In the genomic region with DNA sequence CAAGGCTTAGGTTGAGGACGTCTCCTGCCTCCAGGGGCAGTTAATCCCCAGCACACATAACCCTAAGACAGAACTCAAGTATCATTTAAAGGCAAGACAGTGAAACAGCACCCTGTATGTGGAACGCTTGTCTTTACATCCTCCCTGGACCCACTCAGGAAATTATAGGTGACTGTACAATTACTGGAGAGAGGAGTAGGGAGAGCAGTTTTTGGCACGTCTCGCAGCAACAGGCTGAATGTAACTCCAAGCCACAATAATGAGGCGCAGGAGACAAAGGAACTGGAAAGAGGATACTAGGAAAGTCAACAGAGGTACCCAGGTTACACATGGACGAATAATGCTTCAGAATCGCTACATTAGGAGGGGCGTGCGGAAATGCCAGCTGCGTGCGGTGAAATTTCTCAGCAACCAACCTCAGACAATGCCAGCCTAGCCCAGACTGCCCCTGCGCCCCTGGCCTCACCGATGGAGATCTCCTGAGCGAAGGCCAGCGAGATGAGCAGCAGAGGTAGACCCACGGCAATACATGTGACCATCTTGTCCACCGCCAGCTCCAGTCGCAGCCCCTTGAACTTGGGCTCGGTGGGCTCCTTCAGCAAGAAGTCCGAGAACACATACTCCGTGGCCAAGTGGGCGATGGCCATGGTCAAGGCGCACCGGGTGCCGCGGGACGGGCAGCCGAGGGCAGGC, we compare ENCODE assay signal across 8 mouse cellular contexts. TPM values are rescaled to one million over a fixed set of nuclear protein-coding genes. Genes with fewer than 3 reads are reported as not detected.
DNase-seq lines count a peak whose midpoint lies in the region; ATAC-seq and TF ChIP-seq lines count a peak whose summit lies in the region.

No protein-coding gene starts in this region.

- peak overlapping the region; percentile 79 for H3K4me2 ChIP-seq in hindbrain, postnatal 0 days (ENCODE audit: low read depth, low read length)
- H3K4me2 ChIP-seq in midbrain, embryonic 14.5 days (ENCODE audit: low read length), result peak overlapping the region; percentile 69

- no peak for TF ChIP-seq POLR2A in spleen, adult 2 months (IDR thresholded peaks at IDR 0.05; ENCODE audit: low read depth, low read length)

- no peak for DNase-seq in frontal cortex, postnatal 25 days (ENCODE audit: low spot score in 2 of 2)
- DNase-seq in spleen, adult 2 months (ENCODE audit: low read depth in 1 of 2, low spot score in 2 of 2), result no peak
- DNase-seq in spleen, postnatal 14 days (ENCODE audit: low spot score in 2 of 2), result no peak
- DNase-seq in hindbrain, postnatal 0 days (ENCODE audit: low spot score), result peak; percentile 44
- peak; percentile 59 for DNase-seq in midbrain, embryonic 14.5 days
- DNase-seq in urinary bladder, postnatal 36 days (ENCODE audit: low spot score in 2 of 2), result no peak
- no peak for DNase-seq in adrenal gland, postnatal 25 days

- peaks cover 7% of the 10 kb centered on the region; the same call in 1 of the 2 replicates for H3K4me1 ChIP-seq in spleen, adult 2 months (ENCODE audit: control insufficient read depth, insufficient read depth, insufficient read length)
- peaks cover 14% of the 10 kb centered on the region; the same call in 1 of the 2 replicates for H3K4me1 ChIP-seq in hindbrain, postnatal 0 days (ENCODE audit: insufficient read depth, low read length)
- H3K4me1 ChIP-seq in midbrain, embryonic 14.5 days (ENCODE audit: control insufficient read depth, insufficient read depth, low read length), result peaks cover 22% of the 10 kb centered on the region

- peak; percentile 26 for ATAC-seq in frontal cortex, adult (ENCODE audit: low TSS enrichment)
- peak; percentile 41 for ATAC-seq in hindbrain, postnatal 0 days
- ATAC-seq in midbrain, embryonic 14.5 days (ENCODE audit: low FRiP score, low TSS enrichment), result peak; percentile 54

- H3K9ac ChIP-seq in hindbrain, postnatal 0 days (replicated peaks; ENCODE audit: low read length), result peak overlapping the region; percentile 95
- peak overlapping the region; percentile 97 for H3K9ac ChIP-seq in midbrain, embryonic 14.5 days (replicated peaks; ENCODE audit: low read length)

- TF ChIP-seq CTCF in spleen, adult 2 months (IDR thresholded peaks at IDR 0.05; ENCODE audit: extremely low read depth, insufficient read depth, insufficient read length, insufficient replicate concordance), result no peak
- TF ChIP-seq CTCF in hindbrain, postnatal 0 days (IDR thresholded peaks at IDR 0.05; ENCODE audit: low read depth), result no peak

- H3K36me3 ChIP-seq in spleen, adult 2 months (ENCODE audit: control insufficient read depth, insufficient read depth, low read length), result no peaks in the 10 kb centered on the region
- no peaks in the 10 kb centered on the region for H3K36me3 ChIP-seq in hindbrain, postnatal 0 days (ENCODE audit: insufficient read depth, low read length)
- 0 out of 2 replicates have a peak, but pooled peaks cover 3% of the 10 kb centered on the region for H3K36me3 ChIP-seq in midbrain, embryonic 14.5 days (ENCODE audit: control insufficient read depth, insufficient read depth, low read length)

- peak overlapping the region; percentile 79 for H3K4me3 ChIP-seq in spleen, adult 2 months (ENCODE audit: extremely low read depth, insufficient read depth, insufficient read length)
- H3K4me3 ChIP-seq in hindbrain, postnatal 0 days (ENCODE audit: low read length), result peak overlapping the region; percentile 85
- peak overlapping the region; percentile 82 for H3K4me3 ChIP-seq in midbrain, embryonic 14.5 days (replicated peaks; ENCODE audit: low read depth, low read length)

- H3K9me3 ChIP-seq in hindbrain, postnatal 0 days (ENCODE audit: low read length), result no peaks in the 10 kb centered on the region
- H3K9me3 ChIP-seq in midbrain, embryonic 14.5 days (ENCODE audit: control insufficient read depth, low read length), result no peaks in the 10 kb centered on the region

- no peaks in the 10 kb centered on the region for H3K27me3 ChIP-seq in spleen, adult 2 months (ENCODE audit: control insufficient read depth, insufficient read depth, low read length)
- no peaks in the 10 kb centered on the region for H3K27me3 ChIP-seq in hindbrain, postnatal 0 days (ENCODE audit: insufficient read depth, low read length)
- no peaks in the 10 kb centered on the region for H3K27me3 ChIP-seq in midbrain, embryonic 14.5 days (ENCODE audit: control insufficient read depth, insufficient read depth, low read length)

- WGBS in spleen, adult 2 months, result under 1% methylated on average over 28 of the region's 28 CpGs
- WGBS in hindbrain, postnatal 0 days, result under 1% methylated on average over 28 of the region's 28 CpGs
- under 1% methylated on average over 28 of the region's 28 CpGs for WGBS in midbrain, embryonic 14.5 days

- H3K27ac ChIP-seq in spleen, adult 2 months (ENCODE audit: insufficient read depth, low read length), result peak overlapping the region; percentile 89
- H3K27ac ChIP-seq in hindbrain, postnatal 0 days, result peak overlapping the region; percentile 94
- peak overlapping the region; percentile 97 for H3K27ac ChIP-seq in midbrain, embryonic 14.5 days (replicated peaks; ENCODE audit: low read depth, low read length)

RNA-seq across cellular contexts. Expression of gene Panx1, which starts 0.7 kb away (rescaled TPM):
- polyA plus RNA-seq in spleen, adult 2 months (2012; rRNA removed), result 52.9 and 69.7 TPM in 2 replicates
- total RNA-seq in hindbrain, postnatal 0 days (2014; rRNA removed), result 95.0 and 120 TPM in 2 replicates
- 115 and 120 TPM in 2 replicates for polyA plus RNA-seq in hindbrain, postnatal 0 days (2015; fragmentation: Nextera tagmentation; extraction: Ambion mirVana)
- polyA plus RNA-seq in midbrain, embryonic 14.5 days (2014; fragmentation: Nextera tagmentation; extraction: Ambion mirVana), result 205 and 243 TPM in 2 replicates
- total RNA-seq in adrenal gland, postnatal 25 days (2021), result 8.6 and 14.9 TPM in 2 replicates

Comparison
In these comparisons a context has a peak if more than half of its experiments do, and no peak if none do; other contexts are left out.
1. DNase-seq: peak in hindbrain, postnatal 0 days (single experiment) and midbrain, embryonic 14.5 days (single experiment); none in frontal cortex, postnatal 25 days (0 of 2), spleen, adult 2 months (0 of 2), spleen, postnatal 14 days (0 of 2), urinary bladder, postnatal 36 days (0 of 2) and adrenal gland, postnatal 25 days (single experiment).
2. Peak in every context shown above with its lines, with median percentiles within 50 percentile points of each other: ATAC-seq, H3K27ac ChIP-seq and H3K4me3 ChIP-seq.